Mouse (Mus musculus): Measurements from ENCODE around the gene Mier3. TPM values are rescaled to one million over a fixed set of nuclear protein-coding genes. Genes with fewer than 3 reads are reported as not detected.
A peak's percentile ranks its signal among the peaks of the same experiment; 100 is the strongest.

The Mier3 gene
- polyA plus RNA-seq, 1 experiment from 2014 or later = 16.3 TPM

- Histone ChIP-seq H3K9ac (no peak overlapping the region), H3K4me2 (replicated peaks) (no peak overlapping the region), H3K36me3 (peaks cover 2% of the 10 kb centered on the region; the same call in 1 of the 2 replicates), H3K4me3 (replicated peaks) (no peak overlapping the region), H3K27me3 (replicated peaks) (no peaks in the 10 kb centered on the region), H3K9me3 (no peaks in the 10 kb centered on the region), H3K27ac (no peak overlapping the region), H3K4me1 (replicated peaks) (no peaks in the 10 kb centered on the region)
- ATAC-seq = no peak
- 59% methylated on average over 9 of the region's 9 CpGs for WGBS
Observed at GRCm38 (mm10) chr13:111719726-111720125, 38.9 kb downstream of the Mier3 start.

- no peaks in the 10 kb centered on the region for H3K36me3 ChIP-seq
- H3K4me1 ChIP-seq (replicated peaks) = no peaks in the 10 kb centered on the region
- H3K9ac ChIP-seq = peak overlapping the region; percentile 51
- peak overlapping the region; percentile 53 for H3K4me3 ChIP-seq (replicated peaks)
- ATAC-seq = no peak
- peak overlapping the region; percentile 79 for H3K4me2 ChIP-seq (replicated peaks)
- no peaks in the 10 kb centered on the region for H3K27me3 ChIP-seq (replicated peaks)
- under 1% methylated on average over 18 of the region's 18 CpGs for WGBS
- peak overlapping the region; percentile 81 for H3K27ac ChIP-seq
- no peaks in the 10 kb centered on the region for H3K9me3 ChIP-seq
Observed at GRCm38 (mm10) chr13:111724811-111725164, 44.0 kb downstream of the Mier3 start.

GRCm38 (mm10) chr13:111725165-111726077, 44.6 kb downstream of the Mier3 start:
- Histone ChIP-seq H3K27me3 (replicated peaks) (no peaks in the 10 kb centered on the region), H3K27ac (peak overlapping the region; percentile 81), H3K9me3 (no peaks in the 10 kb centered on the region), H3K9ac (peak overlapping the region; percentile 60), H3K36me3 (no peaks in the 10 kb centered on the region), H3K4me2 (replicated peaks) (peak overlapping the region; percentile 79), H3K4me3 (replicated peaks) (peak overlapping the region; percentile 53), H3K4me1 (replicated peaks) (no peaks in the 10 kb centered on the region)
- under 1% methylated on average over 65 of the region's 65 CpGs for WGBS
- peak; percentile 100 for ATAC-seq

- no peak overlapping the region for H3K4me2 ChIP-seq (replicated peaks)
- H3K27ac ChIP-seq = no peak overlapping the region
- H3K9me3 ChIP-seq = no peaks in the 10 kb centered on the region
- no peaks in the 10 kb centered on the region for H3K4me1 ChIP-seq (replicated peaks)
- H3K36me3 ChIP-seq = no peaks in the 10 kb centered on the region
- no peak overlapping the region for H3K4me3 ChIP-seq (replicated peaks)
- no peaks in the 10 kb centered on the region for H3K27me3 ChIP-seq (replicated peaks)
- WGBS = 92% methylated on average over 5 of the region's 5 CpGs
- ATAC-seq = no peak
- no peak overlapping the region for H3K9ac ChIP-seq
Observed at GRCm38 (mm10) chr13:111726898-111727297, 46.1 kb downstream of the Mier3 start.

- 82% methylated on average over 7 of the region's 7 CpGs for WGBS
- Histone ChIP-seq H3K9me3 (no peaks in the 10 kb centered on the region), H3K4me2 (replicated peaks) (no peak overlapping the region), H3K9ac (no peak overlapping the region), H3K27ac (no peak overlapping the region; the same call in 1 of the 2 replicates), H3K4me3 (replicated peaks) (no peak overlapping the region), H3K4me1 (replicated peaks) (no peaks in the 10 kb centered on the region), H3K36me3 (no peaks in the 10 kb centered on the region), H3K27me3 (replicated peaks) (no peaks in the 10 kb centered on the region)
- no peak for ATAC-seq
Observed at GRCm38 (mm10) chr13:111741204-111741990, 60.6 kb downstream of the Mier3 start.

- Histone ChIP-seq H3K4me1 (replicated peaks) (no peaks in the 10 kb centered on the region), H3K4me2 (replicated peaks) (no peak overlapping the region), H3K36me3 (no peaks in the 10 kb centered on the region), H3K9me3 (no peaks in the 10 kb centered on the region), H3K4me3 (replicated peaks) (no peak overlapping the region), H3K27ac (no peak overlapping the region), H3K9ac (no peak overlapping the region), H3K27me3 (replicated peaks) (no peaks in the 10 kb centered on the region)
- 0 out of 2 replicates have a peak, but pooled peaks have one; percentile 55 for ATAC-seq
- 63% methylated on average over 6 of the region's 6 CpGs for WGBS
Observed at GRCm38 (mm10) chr13:111741991-111742615, 61.3 kb downstream of the Mier3 start.

- H3K36me3 ChIP-seq = peaks cover 6% of the 10 kb centered on the region
- peak; percentile 53; the same call in 1 of the 2 replicates for ATAC-seq
- no peaks in the 10 kb centered on the region for H3K27me3 ChIP-seq (replicated peaks)
- no peaks in the 10 kb centered on the region for H3K9me3 ChIP-seq
- 65% methylated on average over 6 of the region's 6 CpGs for WGBS
- H3K4me2 ChIP-seq (replicated peaks) = no peak overlapping the region
- no peak overlapping the region for H3K9ac ChIP-seq
- no peaks in the 10 kb centered on the region for H3K4me1 ChIP-seq (replicated peaks)
- no peak overlapping the region for H3K4me3 ChIP-seq (replicated peaks)
- H3K27ac ChIP-seq = no peak overlapping the region
Observed at GRCm38 (mm10) chr13:111744233-111745000, 63.6 kb downstream of the Mier3 start.

GRCm38 (mm10) chr13:111745216-111745615, 64.4 kb downstream of the Mier3 start:
- Histone ChIP-seq H3K9ac (no peak overlapping the region), H3K27ac (no peak overlapping the region), H3K9me3 (no peaks in the 10 kb centered on the region), H3K4me3 (replicated peaks) (no peak overlapping the region), H3K4me2 (replicated peaks) (no peak overlapping the region), H3K4me1 (replicated peaks) (no peaks in the 10 kb centered on the region), H3K27me3 (replicated peaks) (no peaks in the 10 kb centered on the region), H3K36me3 (peaks cover 11% of the 10 kb centered on the region)
- ATAC-seq = no peak
- 56% methylated on average over 7 of the region's 7 CpGs for WGBS

GRCm38 (mm10) chr13:111746831-111747230, 66.1 kb downstream of the Mier3 start:
- Histone ChIP-seq H3K4me2 (replicated peaks) (no peak overlapping the region), H3K4me3 (replicated peaks) (no peak overlapping the region), H3K36me3 (peaks cover 22% of the 10 kb centered on the region), H3K9ac (no peak overlapping the region), H3K27ac (no peak overlapping the region), H3K27me3 (replicated peaks) (no peaks in the 10 kb centered on the region), H3K9me3 (no peaks in the 10 kb centered on the region), H3K4me1 (replicated peaks) (no peaks in the 10 kb centered on the region)
- no peak for ATAC-seq
- WGBS = 93% methylated on average over 5 of the region's 5 CpGs

GRCm38 (mm10) chr13:111748301-111749062, 67.7 kb downstream of the Mier3 start:
- WGBS = 92% methylated on average over 28 of the region's 28 CpGs
- H3K9ac ChIP-seq = no peak overlapping the region
- H3K36me3 ChIP-seq = peaks cover 27% of the 10 kb centered on the region
- H3K4me2 ChIP-seq (replicated peaks) = no peak overlapping the region
- H3K4me1 ChIP-seq (replicated peaks) = no peaks in the 10 kb centered on the region
- H3K9me3 ChIP-seq = no peaks in the 10 kb centered on the region
- no peak overlapping the region for H3K27ac ChIP-seq
- H3K4me3 ChIP-seq (replicated peaks) = no peak overlapping the region
- ATAC-seq = no peak
- H3K27me3 ChIP-seq (replicated peaks) = no peaks in the 10 kb centered on the region

- no peak for ATAC-seq
- Histone ChIP-seq H3K4me2 (replicated peaks) (no peak overlapping the region), H3K27me3 (replicated peaks) (no peaks in the 10 kb centered on the region), H3K9ac (no peak overlapping the region), H3K4me3 (replicated peaks) (no peak overlapping the region), H3K4me1 (replicated peaks) (no peaks in the 10 kb centered on the region), H3K9me3 (no peaks in the 10 kb centered on the region), H3K36me3 (peaks cover 69% of the 10 kb centered on the region), H3K27ac (no peak overlapping the region)
- WGBS = 87% methylated on average over 6 of the region's 6 CpGs
Observed at GRCm38 (mm10) chr13:111753321-111753720, 72.5 kb downstream of the Mier3 start.
